Mouse (Mus musculus) hindbrain, embryonic 12.5 days (tissue): ENCODE measurements around the gene H2-Ob. TPM values are rescaled to one million over a fixed set of nuclear protein-coding genes. Genes with fewer than 3 reads are reported as not detected.

Source experiments
- ATAC-seq: fragments of 200-750 bp; cut with Nextera tagmentation; 2 replicates; pipeline ENCODE4 v1.8.0; 2017; ENCODE audit warnings: moderate TSS enrichment; ENCODE audit not compliant: low FRiP score
- H3K27ac ChIP-seq: fragments of 300-500 bp; sonication (generic); 2 replicates; pipeline ENCODE4 v1.5.1; 2016; ENCODE audit warnings: mild to moderate bottlenecking
- H3K27me3 ChIP-seq: fragments of 300-500 bp; sonication (generic); 2 replicates; pipeline ENCODE4 v1.6.1; 2016; ENCODE audit warnings: mild to moderate bottlenecking
- H3K36me3 ChIP-seq: fragments of 300-500 bp; sonication (generic); 2 replicates; pipeline ENCODE4 v1.6.1; 2016; ENCODE audit warnings: mild to moderate bottlenecking
- H3K4me1 ChIP-seq: fragments of 300-500 bp; sonication (generic); 2 replicates; pipeline ENCODE4 v1.6.1; 2016
- H3K4me2 ChIP-seq: fragments of 300-500 bp; sonication (generic); replicated peaks from 2 replicates; pipeline ENCODE4 v1.6.1; 2016; ENCODE audit warnings: mild to moderate bottlenecking
- H3K4me3 ChIP-seq: fragments of 300-500 bp; sonication (generic); 2 replicates; pipeline ENCODE4 v1.5.1; 2016; ENCODE audit warnings: mild to moderate bottlenecking
- H3K9ac ChIP-seq: fragments of 300-500 bp; sonication (generic); 2 replicates; pipeline ENCODE4 v1.6.1; 2016; ENCODE audit warnings: mild to moderate bottlenecking, moderate library complexity
- H3K9me3 ChIP-seq: fragments of 300-500 bp; sonication (generic); replicated peaks from 2 replicates; pipeline ENCODE4 v1.6.1; 2016; ENCODE audit warnings: mild to moderate bottlenecking
- whole genome bisulfite sequencing: fragments of 180-500 bp; shearing (Covaris S2); methylation state at CpG from one replicate; pipeline ENCODE4 v1.1.7; 2016; 5-methylcytosine and 5-hydroxymethylcytosine counted together
- polyA plus RNA-seq: library from polyadenylated mRNA; unstranded; fragments of >200 nt; fragmentation: Nextera tagmentation; extraction: Ambion mirVana; gene quantifications from 2 replicates; pipeline ENCODE4 v1.2.1, GENCODE M21; 2016

H2-Ob gene
- polyA plus RNA-seq = not detected in 2 replicates

DNA sequence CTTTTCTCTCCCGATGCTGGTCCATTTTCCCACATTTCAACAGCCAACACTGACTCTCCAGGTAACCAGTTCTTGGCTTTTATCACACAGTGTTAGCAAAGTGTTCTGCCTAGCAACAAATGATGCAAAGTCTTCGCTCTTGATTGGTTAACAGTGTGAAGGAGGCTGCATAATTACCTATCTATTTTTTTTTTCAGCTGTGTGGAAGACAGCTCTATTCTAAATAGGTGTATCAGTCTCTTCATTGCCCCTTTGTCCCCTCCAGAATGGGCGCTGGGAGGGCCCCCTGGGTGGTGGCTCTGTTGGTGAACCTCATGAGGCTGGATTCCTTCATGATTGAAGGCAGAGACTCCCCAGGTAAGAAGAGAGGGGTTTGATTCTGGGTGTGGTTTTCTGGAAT lies at the start of gene H2-Ob:
Gene H2-Ob, plus strand, starts transcription at position 198 of the 400 bp plus-strand sequence.
- Histone ChIP-seq H3K4me1 (no peaks in the 10 kb centered on the region), H3K9ac (no peak within 1 kb of the TSS), H3K27ac (no peak within 1 kb of the TSS), H3K9me3 (peaks cover 5% of the 10 kb centered on the region; the same call in 1 of the 2 replicates), H3K4me2 (no peak within 1 kb of the TSS), H3K27me3 (no peaks in the 10 kb centered on the region), H3K36me3 (no peaks in the 10 kb centered on the region), H3K4me3 (no peak within 1 kb of the TSS)
- 63% methylated on average over 3 of the region's 3 CpGs for WGBS
- no peak for ATAC-seq

DNA sequence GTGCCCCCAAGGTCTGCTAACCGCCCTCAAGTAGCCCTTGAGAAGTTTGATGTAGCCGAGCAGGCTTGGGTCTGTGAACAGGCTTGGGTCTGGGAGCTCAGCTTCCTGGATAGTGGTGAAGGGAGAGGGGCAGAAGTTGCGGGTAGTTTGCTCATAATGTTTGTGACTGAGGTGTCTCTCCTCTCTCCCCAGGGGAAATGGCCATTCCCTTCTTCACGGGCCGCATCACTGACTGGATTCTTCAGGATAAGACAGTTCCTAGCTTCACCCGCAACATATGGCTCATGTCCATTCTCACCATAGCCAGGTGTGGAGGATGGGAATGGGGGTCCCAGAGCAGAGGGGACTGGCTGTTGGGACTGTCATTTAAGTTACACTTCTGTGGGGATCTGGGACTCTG lies 49.7 kb upstream of the H2-Ob start:
- WGBS = 77% methylated on average over 6 of the region's 6 CpGs
- H3K9me3 ChIP-seq = no peaks in the 10 kb centered on the region
- H3K27ac ChIP-seq = no peak overlapping the region
- H3K27me3 ChIP-seq = peaks cover 96% of the 10 kb centered on the region
- no peak overlapping the region for H3K4me3 ChIP-seq
- no peak overlapping the region for H3K4me2 ChIP-seq
- H3K9ac ChIP-seq = no peak overlapping the region
- peaks cover 17% of the 10 kb centered on the region for H3K4me1 ChIP-seq
- ATAC-seq = no peak
- H3K36me3 ChIP-seq = no peaks in the 10 kb centered on the region

DNA sequence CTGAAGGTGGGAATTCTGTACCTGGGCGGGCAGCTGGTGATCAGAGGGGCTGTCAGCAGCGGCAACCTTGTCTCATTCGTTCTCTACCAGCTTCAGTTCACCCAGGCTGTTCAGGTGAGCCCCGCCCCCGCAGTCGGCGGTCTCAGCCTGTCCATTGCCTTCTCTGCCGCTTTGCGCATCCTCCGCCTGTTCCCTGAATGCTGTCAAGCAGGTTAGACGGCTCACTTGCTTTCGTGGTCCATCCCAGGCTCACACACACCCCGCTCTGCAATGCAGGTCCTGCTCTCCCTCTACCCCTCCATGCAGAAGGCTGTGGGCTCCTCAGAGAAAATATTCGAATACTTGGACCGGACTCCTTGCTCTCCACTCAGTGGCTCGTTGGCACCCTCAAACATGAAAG lies 45.9 kb upstream of the H2-Ob start:
- Histone ChIP-seq H3K9ac (no peak overlapping the region), H3K36me3 (no peaks in the 10 kb centered on the region), H3K4me2 (no peak overlapping the region), H3K27me3 (peaks cover 98% of the 10 kb centered on the region), H3K27ac (no peak overlapping the region), H3K9me3 (no peaks in the 10 kb centered on the region), H3K4me3 (no peak overlapping the region), H3K4me1 (peaks cover 11% of the 10 kb centered on the region)
- no peak for ATAC-seq
- 31% methylated on average over 16 of the region's 16 CpGs for WGBS

DNA sequence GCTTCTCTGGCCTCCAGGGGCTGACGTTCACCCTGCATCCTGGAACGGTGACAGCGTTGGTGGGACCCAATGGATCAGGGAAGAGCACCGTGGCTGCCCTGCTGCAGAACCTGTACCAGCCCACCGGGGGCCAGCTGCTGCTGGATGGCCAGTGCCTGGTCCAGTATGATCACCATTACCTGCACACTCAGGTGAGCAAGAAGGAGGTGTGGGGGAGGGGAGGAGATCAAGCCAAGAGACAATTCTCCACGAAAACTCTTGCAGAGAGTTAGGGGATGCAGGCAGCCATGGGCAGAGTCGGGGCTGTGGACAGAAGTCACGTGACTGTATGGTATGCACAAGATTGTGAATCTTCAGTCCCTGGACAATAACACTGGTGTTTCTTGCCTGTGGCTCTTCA lies 45.2 kb upstream of the H2-Ob start:
- peaks cover 98% of the 10 kb centered on the region for H3K27me3 ChIP-seq
- no peak for ATAC-seq

DNA sequence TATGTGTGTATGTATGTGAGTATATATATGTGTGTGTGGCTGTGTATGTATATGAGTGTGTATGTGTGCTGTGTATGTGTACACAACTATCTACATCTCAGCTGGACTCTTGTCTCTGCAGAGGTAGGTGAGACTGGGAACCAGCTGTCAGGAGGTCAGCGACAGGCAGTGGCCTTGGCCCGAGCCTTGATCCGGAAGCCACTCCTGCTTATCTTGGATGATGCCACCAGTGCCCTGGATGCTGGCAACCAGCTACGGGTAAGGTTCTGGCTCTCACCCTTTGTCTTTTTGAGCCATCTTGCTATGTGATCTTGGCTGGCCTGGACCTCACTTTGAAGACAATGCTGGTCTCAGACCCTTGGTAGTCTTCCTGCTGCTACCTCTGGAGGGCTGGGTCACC lies 44.0 kb upstream of the H2-Ob start:
- peaks cover 12% of the 10 kb centered on the region for H3K4me1 ChIP-seq
- no peaks in the 10 kb centered on the region for H3K9me3 ChIP-seq
- no peak overlapping the region for H3K27ac ChIP-seq
- H3K4me3 ChIP-seq = no peak overlapping the region
- peaks cover 99% of the 10 kb centered on the region for H3K27me3 ChIP-seq
- H3K9ac ChIP-seq = no peak overlapping the region
- WGBS = 90% methylated on average over 4 of the region's 4 CpGs
- H3K4me2 ChIP-seq = no peak overlapping the region
- no peaks in the 10 kb centered on the region for H3K36me3 ChIP-seq
- no peak for ATAC-seq

More for the DNA sequence above, 45.2 kb upstream of the H2-Ob start:
- Histone ChIP-seq H3K36me3 (no peaks in the 10 kb centered on the region), H3K4me1 (peaks cover 12% of the 10 kb centered on the region), H3K4me3 (no peak overlapping the region), H3K4me2 (no peak overlapping the region), H3K9ac (no peak overlapping the region), H3K27ac (no peak overlapping the region), H3K9me3 (no peaks in the 10 kb centered on the region)
- WGBS = 54% methylated on average over 8 of the region's 8 CpGs

DNA sequence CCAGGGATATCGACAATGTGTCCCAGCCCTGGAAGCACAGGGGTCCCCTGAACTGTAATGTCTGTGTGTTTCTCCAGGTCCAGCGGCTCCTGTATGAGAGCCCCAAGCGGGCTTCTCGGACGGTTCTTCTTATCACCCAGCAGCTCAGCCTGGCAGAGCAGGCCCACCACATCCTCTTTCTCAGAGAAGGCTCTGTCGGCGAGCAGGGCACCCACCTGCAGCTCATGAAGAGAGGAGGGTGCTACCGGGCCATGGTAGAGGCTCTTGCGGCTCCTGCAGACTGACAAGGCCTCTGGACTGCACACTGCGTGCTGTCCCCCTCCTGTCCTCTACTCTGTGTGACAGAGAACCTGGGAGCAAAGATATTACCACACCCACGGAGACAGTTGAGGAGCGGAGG lies 42.2 kb upstream of the H2-Ob start:
- no peak overlapping the region for H3K4me3 ChIP-seq
- 35% methylated on average over 12 of the region's 12 CpGs for WGBS
- H3K36me3 ChIP-seq = no peaks in the 10 kb centered on the region
- no peak for ATAC-seq
- peaks cover 97% of the 10 kb centered on the region for H3K27me3 ChIP-seq
- H3K4me1 ChIP-seq = peaks cover 12% of the 10 kb centered on the region
- peak overlapping the region; percentile 64; the same call in 1 of the 2 replicates for H3K4me2 ChIP-seq
- no peak overlapping the region for H3K9ac ChIP-seq
- H3K9me3 ChIP-seq = no peaks in the 10 kb centered on the region
- no peak overlapping the region for H3K27ac ChIP-seq

DNA sequence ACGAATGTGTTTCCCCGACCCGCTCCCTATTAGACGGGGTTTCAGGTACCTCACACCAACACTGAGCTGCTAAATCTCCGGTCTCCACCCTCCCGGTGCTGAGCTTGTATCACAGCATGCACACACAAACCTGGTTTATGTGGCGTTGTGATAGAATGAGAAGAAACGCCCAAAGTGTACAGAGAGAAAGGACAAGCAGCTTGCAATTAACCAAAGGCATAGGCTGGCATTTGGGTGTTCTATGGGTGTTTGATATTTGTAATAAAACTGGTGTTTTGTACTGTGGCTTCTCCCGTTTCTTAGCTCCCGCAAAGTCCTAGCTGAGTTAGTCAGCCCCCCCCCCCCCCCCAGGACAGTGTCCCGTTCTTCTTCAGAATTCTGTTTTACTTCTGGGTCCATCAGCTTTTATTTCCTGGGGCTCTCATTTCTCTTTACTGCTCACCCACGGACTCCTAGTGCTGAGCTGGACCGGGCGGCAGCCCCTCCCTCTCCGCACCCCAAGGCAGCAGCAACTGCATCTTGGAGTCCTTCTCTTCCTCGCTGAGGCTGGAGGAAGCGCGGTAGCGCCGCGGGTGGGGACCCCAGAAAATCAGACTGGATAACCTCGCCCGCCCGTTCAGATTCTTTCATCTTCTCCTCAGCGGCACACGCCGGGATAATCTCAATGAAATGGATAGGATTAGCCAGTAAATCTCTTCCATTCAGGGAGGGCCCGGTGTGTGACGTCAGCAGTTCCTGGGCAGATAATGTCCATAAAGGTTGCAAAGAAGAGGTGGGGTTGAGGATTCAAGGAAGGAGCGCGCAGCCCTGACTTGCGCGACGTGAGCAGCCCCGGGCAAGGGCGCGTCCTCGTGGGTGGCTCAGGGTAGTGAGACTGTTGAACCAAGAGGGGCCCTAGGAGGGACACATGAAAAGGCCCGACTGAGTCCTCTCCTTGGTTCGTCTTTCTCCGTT lies 41.5 kb upstream of the H2-Ob start, which contains the start of gene Psmb8:
Gene Psmb8, plus strand, starts transcription at position 781 of the 954 bp plus-strand sequence.
- 5% methylated on average over 41 of the region's 41 CpGs for WGBS
- peak within 1 kb of the TSS; percentile 64 for H3K4me2 ChIP-seq
- no peaks in the 10 kb centered on the region for H3K36me3 ChIP-seq
- H3K4me1 ChIP-seq = peaks cover 12% of the 10 kb centered on the region
- no peaks in the 10 kb centered on the region for H3K9me3 ChIP-seq
- 0 out of 2 replicates have a peak within 1 kb of the TSS, but pooled peaks have one; percentile 8 for H3K9ac ChIP-seq
- H3K27ac ChIP-seq = no peak within 1 kb of the TSS
- H3K4me3 ChIP-seq = peak within 1 kb of the TSS; percentile 37
- peaks cover 93% of the 10 kb centered on the region for H3K27me3 ChIP-seq
- peak; percentile 84 for ATAC-seq

DNA sequence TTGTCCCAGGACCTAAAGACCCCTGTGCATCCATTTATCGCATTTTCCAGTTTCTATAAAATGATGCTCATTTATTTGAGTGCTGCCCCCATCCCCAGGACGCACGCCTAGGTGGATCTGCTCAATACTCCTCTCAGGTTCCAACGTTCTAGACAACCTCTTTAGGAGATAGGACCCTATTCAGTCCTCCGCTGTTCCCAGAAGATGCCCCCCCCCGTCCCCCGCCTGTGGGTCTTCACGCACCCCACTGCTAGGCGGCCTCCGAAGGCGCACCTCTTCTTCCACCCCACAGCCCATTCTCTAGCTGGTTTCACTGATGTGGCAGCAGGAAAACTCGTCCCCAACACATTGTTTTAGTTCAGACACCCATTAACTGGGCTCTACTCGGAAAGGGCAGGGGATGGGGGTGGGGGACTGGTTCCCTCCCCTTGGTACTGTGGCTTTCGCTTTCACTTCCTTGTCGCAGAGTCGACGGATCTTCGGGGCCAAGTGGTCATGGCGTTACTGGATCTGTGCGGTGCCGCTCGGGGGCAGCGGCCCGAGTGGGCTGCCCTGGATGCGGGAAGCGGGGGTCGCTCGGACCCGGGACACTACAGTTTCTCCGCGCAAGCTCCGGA lies 40.7 kb upstream of the H2-Ob start:
- 2% methylated on average over 32 of the region's 32 CpGs for WGBS
- Histone ChIP-seq H3K9me3 (no peaks in the 10 kb centered on the region), H3K36me3 (no peaks in the 10 kb centered on the region), H3K4me1 (peaks cover 12% of the 10 kb centered on the region), H3K4me2 (peak overlapping the region; percentile 64), H3K27me3 (peaks cover 88% of the 10 kb centered on the region), H3K9ac (0 out of 2 replicates have a peak overlapping the region, but pooled peaks have one; percentile 8), H3K27ac (no peak overlapping the region), H3K4me3 (peak overlapping the region; percentile 37)
- peak; percentile 57 for ATAC-seq

DNA sequence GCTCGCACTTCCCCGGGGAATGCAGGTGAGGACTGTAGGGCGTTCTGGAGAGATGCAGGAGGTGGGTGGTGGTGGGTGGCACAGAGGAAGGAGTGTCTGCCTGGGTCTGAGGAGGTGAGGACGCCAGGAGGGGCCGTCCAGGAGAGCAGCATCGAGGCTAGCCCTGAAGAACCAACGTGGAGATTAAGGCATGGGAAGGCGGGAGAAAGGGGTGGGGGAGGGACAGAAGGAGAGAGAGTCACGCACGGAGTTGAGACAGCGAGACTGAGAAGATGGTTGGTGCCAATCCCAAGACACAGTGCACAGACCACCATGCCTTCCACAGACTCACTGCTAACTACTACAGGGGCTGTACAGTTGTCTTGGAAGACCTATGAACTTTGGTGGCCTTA lies 40.2 kb upstream of the H2-Ob start:
- 7% methylated on average over 11 of the region's 11 CpGs for WGBS
- Histone ChIP-seq H3K27me3 (peaks cover 88% of the 10 kb centered on the region), H3K4me2 (peak overlapping the region; percentile 64), H3K36me3 (no peaks in the 10 kb centered on the region), H3K9me3 (no peaks in the 10 kb centered on the region), H3K9ac (0 out of 2 replicates have a peak overlapping the region, but pooled peaks have one; percentile 8), H3K4me3 (peak overlapping the region; percentile 37), H3K4me1 (peaks cover 12% of the 10 kb centered on the region), H3K27ac (no peak overlapping the region)
- ATAC-seq = no peak

DNA sequence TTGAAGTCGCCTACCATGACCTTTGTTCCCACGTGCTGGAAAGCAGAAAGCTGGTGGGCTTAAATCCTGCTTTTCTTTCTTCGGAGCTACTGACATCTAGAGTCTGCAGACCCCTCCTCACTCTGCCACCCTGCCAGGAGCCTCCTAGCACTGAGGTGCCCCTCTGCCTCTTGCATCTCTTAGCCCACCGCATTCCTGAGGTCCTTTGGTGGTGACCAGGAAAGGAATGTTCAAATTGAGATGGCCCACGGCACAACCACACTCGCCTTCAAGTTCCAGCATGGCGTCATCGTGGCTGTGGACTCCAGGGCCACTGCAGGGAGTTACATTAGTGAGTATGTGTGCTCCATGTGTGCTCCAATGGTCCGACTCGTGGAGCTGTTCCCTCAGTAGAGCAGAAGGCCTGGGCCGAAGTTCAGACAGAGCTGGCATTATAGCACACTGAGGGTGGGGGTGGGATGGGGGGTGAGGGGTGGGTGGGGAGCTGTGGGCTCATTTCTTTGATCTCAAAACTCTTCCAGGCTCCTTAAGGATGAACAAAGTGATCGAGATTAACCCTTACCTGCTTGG lies 39.6 kb upstream of the H2-Ob start:
- ATAC-seq = no peak
- no peak overlapping the region for H3K4me3 ChIP-seq
- WGBS = 64% methylated on average over 12 of the region's 12 CpGs
- H3K27ac ChIP-seq = no peak overlapping the region
- no peaks in the 10 kb centered on the region for H3K9me3 ChIP-seq
- H3K36me3 ChIP-seq = no peaks in the 10 kb centered on the region
- H3K9ac ChIP-seq = no peak overlapping the region
- H3K4me1 ChIP-seq = peaks cover 12% of the 10 kb centered on the region
- peaks cover 87% of the 10 kb centered on the region for H3K27me3 ChIP-seq
- H3K4me2 ChIP-seq = no peak overlapping the region

DNA sequence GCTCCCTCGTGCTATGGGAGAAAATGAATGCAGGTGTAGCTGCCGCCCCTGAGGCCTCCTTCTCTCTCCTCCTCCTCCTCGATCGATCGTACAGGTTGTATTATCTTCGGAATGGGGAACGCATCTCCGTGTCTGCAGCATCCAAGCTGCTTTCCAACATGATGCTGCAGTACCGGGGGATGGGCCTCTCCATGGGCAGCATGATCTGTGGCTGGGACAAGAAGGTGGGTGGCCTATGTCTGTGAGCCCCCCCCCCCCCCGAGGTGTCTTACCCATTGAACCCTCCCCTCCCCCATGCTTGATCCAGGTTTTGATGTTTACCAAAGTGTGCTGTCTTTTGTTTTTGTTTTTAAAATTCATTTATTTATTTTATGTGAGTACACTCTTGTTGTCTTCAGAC lies 38.7 kb upstream of the H2-Ob start:
- Histone ChIP-seq H3K9me3 (no peaks in the 10 kb centered on the region), H3K27ac (no peak overlapping the region), H3K4me3 (no peak overlapping the region), H3K4me2 (no peak overlapping the region), H3K4me1 (peaks cover 16% of the 10 kb centered on the region), H3K9ac (no peak overlapping the region), H3K36me3 (no peaks in the 10 kb centered on the region), H3K27me3 (peaks cover 84% of the 10 kb centered on the region)
- ATAC-seq = no peak
- WGBS = 86% methylated on average over 10 of the region's 10 CpGs
